Mouse (Mus musculus): ENCODE data around the gene Ankrd50. TPM values are rescaled to one million over a fixed set of nuclear protein-coding genes. Genes with fewer than 3 reads are reported as not detected.

The Ankrd50 gene
- total and polyA plus RNA-seq, 3 experiments = 26.0 to 36.8 (median 34.0) TPM

- H3K4me3 ChIP-seq = no peak overlapping the region
- H3K4me1 ChIP-seq (ENCODE audit: control insufficient read depth, insufficient read depth, low read length) = no peaks in the 10 kb centered on the region
- H3K36me3 ChIP-seq (ENCODE audit: control insufficient read depth, insufficient read depth, low read length) = no peaks in the 10 kb centered on the region
- no peak overlapping the region for H3K9ac ChIP-seq (ENCODE audit: low read depth, low read length)
- no peaks in the 10 kb centered on the region for H3K79me2 ChIP-seq (replicated peaks; ENCODE audit: control insufficient read depth, insufficient read depth, low read length)
- intact Hi-C loops (cut with DNase I) = no loop called here
- H3K27ac ChIP-seq = no peak overlapping the region
- no peak for DNase-seq
- H3K27me3 ChIP-seq (ENCODE audit: control insufficient read depth, insufficient read depth, low read length) = no peaks in the 10 kb centered on the region
- TF ChIP-seq EP300 (IDR thresholded peaks at IDR 0.05; ENCODE audit: insufficient read depth, low read depth, low read length) = no peak
- no peak for TF ChIP-seq POLR2A (IDR thresholded peaks at IDR 0.05; ENCODE audit: insufficient read depth, low read depth, low read length)
- no peak for TF ChIP-seq CTCF (IDR thresholded peaks at IDR 0.05)
- WGBS = 82% methylated on average over 9 of the region's 9 CpGs
Observed at GRCm38 (mm10) chr3:38446586-38446985, 38.1 kb downstream of the Ankrd50 start.

DNA sequence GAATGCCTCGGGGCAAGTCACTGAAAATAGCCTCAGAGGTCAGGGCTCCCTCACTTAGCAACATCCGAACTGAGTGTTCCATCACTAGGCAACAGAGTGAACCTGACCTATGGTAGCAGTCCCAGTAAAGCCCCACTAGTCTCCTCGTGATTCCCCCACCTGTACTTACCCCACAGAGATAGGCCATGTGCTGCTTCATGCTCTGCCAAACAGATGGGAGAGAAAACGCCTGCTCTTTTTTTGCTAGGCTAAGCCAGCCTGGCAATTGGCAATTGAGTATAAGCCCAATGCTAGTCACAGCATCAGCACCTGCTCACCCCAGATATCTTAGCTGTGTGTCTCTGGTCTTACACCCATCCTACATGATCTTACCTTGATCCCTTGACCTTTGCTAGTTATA, 40.8 kb downstream of the Ankrd50 start:
- H3K9ac ChIP-seq (ENCODE audit: low read depth, low read length) = no peak overlapping the region
- no peak for DNase-seq
- no peaks in the 10 kb centered on the region for H3K36me3 ChIP-seq (ENCODE audit: control insufficient read depth, insufficient read depth, low read length)
- TF ChIP-seq CTCF (IDR thresholded peaks at IDR 0.05) (no peak), POLR2A (IDR thresholded peaks at IDR 0.05; ENCODE audit: insufficient read depth, low read depth, low read length) (no peak), EP300 (IDR thresholded peaks at IDR 0.05; ENCODE audit: insufficient read depth, low read depth, low read length) (no peak)
- peaks cover 1% of the 10 kb centered on the region; the same call in 1 of the 2 replicates for H3K4me1 ChIP-seq (ENCODE audit: control insufficient read depth, insufficient read depth, low read length)
- H3K27me3 ChIP-seq (ENCODE audit: control insufficient read depth, insufficient read depth, low read length) = no peaks in the 10 kb centered on the region
- H3K4me3 ChIP-seq = no peak overlapping the region
- WGBS = 87% methylated on average over 4 of the region's 4 CpGs
- H3K27ac ChIP-seq = no peak overlapping the region
- no peaks in the 10 kb centered on the region for H3K79me2 ChIP-seq (replicated peaks; ENCODE audit: control insufficient read depth, insufficient read depth, low read length)
- intact Hi-C loops (cut with DNase I) = no loop called here

GRCm38 (mm10) chr3:38440564-38440991, 44.1 kb downstream of the Ankrd50 start:
- no peak overlapping the region for H3K9ac ChIP-seq (ENCODE audit: low read depth, low read length)
- TF ChIP-seq CTCF (IDR thresholded peaks at IDR 0.05) (no peak), POLR2A (IDR thresholded peaks at IDR 0.05; ENCODE audit: insufficient read depth, low read depth, low read length) (no peak), EP300 (IDR thresholded peaks at IDR 0.05; ENCODE audit: insufficient read depth, low read depth, low read length) (no peak)
- H3K27ac ChIP-seq = no peak overlapping the region
- WGBS = 51% methylated on average over 7 of the region's 7 CpGs
- no peaks in the 10 kb centered on the region for H3K36me3 ChIP-seq (ENCODE audit: control insufficient read depth, insufficient read depth, low read length)
- no peak overlapping the region for H3K4me3 ChIP-seq
- H3K79me2 ChIP-seq (replicated peaks; ENCODE audit: control insufficient read depth, insufficient read depth, low read length) = no peaks in the 10 kb centered on the region
- intact Hi-C loops (cut with DNase I) = no loop called here
- peaks cover 1% of the 10 kb centered on the region; the same call in 1 of the 2 replicates for H3K4me1 ChIP-seq (ENCODE audit: control insufficient read depth, insufficient read depth, low read length)
- DNase-seq = no peak
- no peaks in the 10 kb centered on the region for H3K27me3 ChIP-seq (ENCODE audit: control insufficient read depth, insufficient read depth, low read length)

DNA sequence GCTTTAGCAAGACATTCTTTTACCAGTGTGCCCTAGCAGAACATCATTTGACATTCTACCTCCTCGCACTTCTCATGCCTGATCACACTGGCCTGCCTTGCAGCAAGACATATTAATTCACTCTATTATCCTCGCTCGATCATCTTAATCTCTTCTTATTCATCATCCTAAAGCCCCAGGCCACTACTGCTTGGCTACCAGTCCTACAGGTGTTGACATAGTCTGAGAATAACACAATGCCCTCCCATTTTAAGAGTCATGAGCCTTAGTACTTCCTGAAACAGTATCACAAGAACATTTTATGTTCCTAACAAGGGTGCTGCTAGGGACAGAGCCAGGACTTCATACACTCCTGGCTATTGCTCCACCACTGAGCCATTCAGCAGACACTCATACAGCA, 48.0 kb downstream of the Ankrd50 start:
- WGBS = 92% methylated on average over 3 of the region's 3 CpGs
- Histone ChIP-seq H3K4me1 (ENCODE audit: control insufficient read depth, insufficient read depth, low read length) (peaks cover 1% of the 10 kb centered on the region; the same call in 1 of the 2 replicates), H3K36me3 (ENCODE audit: control insufficient read depth, insufficient read depth, low read length) (no peaks in the 10 kb centered on the region), H3K27ac (no peak overlapping the region), H3K9ac (ENCODE audit: low read depth, low read length) (no peak overlapping the region), H3K79me2 (replicated peaks; ENCODE audit: control insufficient read depth, insufficient read depth, low read length) (no peaks in the 10 kb centered on the region), H3K27me3 (ENCODE audit: control insufficient read depth, insufficient read depth, low read length) (no peaks in the 10 kb centered on the region), H3K4me3 (no peak overlapping the region)
- intact Hi-C loops (cut with DNase I) = no loop called here
- DNase-seq = no peak
- TF ChIP-seq EP300 (IDR thresholded peaks at IDR 0.05; ENCODE audit: insufficient read depth, low read depth, low read length) = no peak
- no peak for TF ChIP-seq POLR2A (IDR thresholded peaks at IDR 0.05; ENCODE audit: insufficient read depth, low read depth, low read length)
- TF ChIP-seq CTCF (IDR thresholded peaks at IDR 0.05) = no peak

- no peak overlapping the region for H3K9ac ChIP-seq (ENCODE audit: low read depth, low read length)
- H3K4me1 ChIP-seq (ENCODE audit: control insufficient read depth, insufficient read depth, low read length) = 0 out of 2 replicates have a peak, but pooled peaks cover 1% of the 10 kb centered on the region
- DNase-seq = no peak
- 90% methylated on average over 6 of the region's 6 CpGs for WGBS
- H3K79me2 ChIP-seq (replicated peaks; ENCODE audit: control insufficient read depth, insufficient read depth, low read length) = no peaks in the 10 kb centered on the region
- H3K27ac ChIP-seq = no peak overlapping the region
- no peaks in the 10 kb centered on the region for H3K27me3 ChIP-seq (ENCODE audit: control insufficient read depth, insufficient read depth, low read length)
- no peak overlapping the region for H3K4me3 ChIP-seq
- no peaks in the 10 kb centered on the region for H3K36me3 ChIP-seq (ENCODE audit: control insufficient read depth, insufficient read depth, low read length)
- TF ChIP-seq EP300 (IDR thresholded peaks at IDR 0.05; ENCODE audit: insufficient read depth, low read depth, low read length) (no peak), POLR2A (IDR thresholded peaks at IDR 0.05; ENCODE audit: insufficient read depth, low read depth, low read length) (no peak), CTCF (IDR thresholded peaks at IDR 0.05) (no peak)
- intact Hi-C loops (cut with DNase I) = no loop called here
Observed at GRCm38 (mm10) chr3:38435828-38436227, 48.8 kb downstream of the Ankrd50 start.

- no peaks in the 10 kb centered on the region for H3K79me2 ChIP-seq (replicated peaks; ENCODE audit: control insufficient read depth, insufficient read depth, low read length)
- no peaks in the 10 kb centered on the region for H3K36me3 ChIP-seq (ENCODE audit: control insufficient read depth, insufficient read depth, low read length)
- H3K4me1 ChIP-seq (ENCODE audit: control insufficient read depth, insufficient read depth, low read length) = no peaks in the 10 kb centered on the region
- H3K27me3 ChIP-seq (ENCODE audit: control insufficient read depth, insufficient read depth, low read length) = no peaks in the 10 kb centered on the region
- TF ChIP-seq EP300 (IDR thresholded peaks at IDR 0.05; ENCODE audit: insufficient read depth, low read depth, low read length) (no peak), POLR2A (IDR thresholded peaks at IDR 0.05; ENCODE audit: insufficient read depth, low read depth, low read length) (no peak), CTCF (IDR thresholded peaks at IDR 0.05) (no peak)
- no peak for DNase-seq
- H3K9ac ChIP-seq (ENCODE audit: low read depth, low read length) = no peak overlapping the region
- H3K4me3 ChIP-seq = no peak overlapping the region
- 96% methylated on average over 2 of the region's 2 CpGs for WGBS
- intact Hi-C loops (cut with DNase I) = no loop called here
- no peak overlapping the region for H3K27ac ChIP-seq
Observed at GRCm38 (mm10) chr3:38434486-38434885, 50.2 kb downstream of the Ankrd50 start.
